Comparison of ENCODE assay signal across 8 mouse cellular contexts in the genomic region with DNA sequence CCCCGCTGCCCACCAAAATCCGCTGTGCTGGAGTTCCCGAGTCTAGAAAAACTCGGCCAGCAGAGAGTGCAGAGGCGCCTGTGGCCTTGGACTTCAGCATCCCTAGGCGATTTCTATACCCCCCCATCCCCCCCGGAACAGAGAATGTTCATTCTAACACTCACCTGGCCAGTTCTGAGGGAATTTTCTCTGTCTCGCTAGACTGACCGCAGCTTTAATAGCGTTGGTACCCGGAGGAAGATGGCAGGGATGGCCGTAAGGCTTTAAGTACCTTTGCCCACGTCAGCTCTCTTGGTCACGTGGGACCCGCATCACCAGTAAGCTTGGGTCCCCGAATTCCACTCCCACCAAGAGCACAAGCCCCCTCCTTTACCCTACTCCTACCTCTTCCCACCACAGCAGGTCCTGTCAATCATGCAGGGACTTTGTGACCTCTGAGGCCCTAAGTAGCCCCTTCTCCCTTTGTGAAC. TPM values are rescaled to one million over a fixed set of nuclear protein-coding genes. Genes with fewer than 3 reads are reported as not detected.
DNase-seq lines count a peak whose midpoint lies in the region; ATAC-seq and TF ChIP-seq lines count a peak whose summit lies in the region.

Gene Armcx2 (minus strand): TSS at position 467 of the 470 bp plus-strand sequence.

- peaks cover 3% of the 10 kb centered on the region for H3K27me3 ChIP-seq in erythroblast, embryonic 14.5 days (ENCODE audit: control insufficient read depth)
- H3K27me3 ChIP-seq in cerebellum, adult 2 months (ENCODE audit: control insufficient read depth, insufficient read depth, low read length): no peaks in the 10 kb centered on the region
- peaks cover 22% of the 10 kb centered on the region; the same call in 1 of the 2 replicates for H3K27me3 ChIP-seq in hindbrain, embryonic 13.5 days

- H3K4me3 ChIP-seq in erythroblast, embryonic 14.5 days (replicated peaks): peak within 1 kb of the TSS; percentile 57
- H3K4me3 ChIP-seq in cerebellum, adult 2 months (replicated peaks; ENCODE audit: insufficient read depth, low read depth, low read length): peak within 1 kb of the TSS; percentile 87
- peak within 1 kb of the TSS; percentile 61 for H3K4me3 ChIP-seq in hindbrain, embryonic 13.5 days

- H3K9ac ChIP-seq in hindbrain, embryonic 13.5 days: peak within 1 kb of the TSS; percentile 78

- H3K27ac ChIP-seq in cerebellum, adult 2 months (ENCODE audit: insufficient read depth, low read length): peak within 1 kb of the TSS; percentile 75
- peak within 1 kb of the TSS; percentile 93 for H3K27ac ChIP-seq in hindbrain, embryonic 13.5 days

- no peak for ATAC-seq in erythroblast, adult 5-6 weeks (replicated peaks; ENCODE audit: low FRiP score, poor library complexity, severe bottlenecking)
- ATAC-seq in hindbrain, embryonic 13.5 days (ENCODE audit: low FRiP score): peak; percentile 90

- 10% methylated on average over 16 of the region's 16 CpGs for WGBS in cerebellum, adult 2 months
- WGBS in hindbrain, embryonic 13.5 days: 9% methylated on average over 16 of the region's 16 CpGs

- H3K4me1 ChIP-seq in erythroblast, embryonic 14.5 days (ENCODE audit: control insufficient read depth): peaks cover 13% of the 10 kb centered on the region
- no peaks in the 10 kb centered on the region for H3K4me1 ChIP-seq in cerebellum, adult 2 months (ENCODE audit: control insufficient read depth, insufficient read depth, low read length)
- peaks cover 19% of the 10 kb centered on the region for H3K4me1 ChIP-seq in hindbrain, embryonic 13.5 days (replicated peaks)

- no peaks in the 10 kb centered on the region; the same call in 1 of the 2 replicates for H3K36me3 ChIP-seq in erythroblast, embryonic 14.5 days (ENCODE audit: control insufficient read depth)
- peaks cover 20% of the 10 kb centered on the region for H3K36me3 ChIP-seq in hindbrain, embryonic 13.5 days

- DNase-seq in cerebellum, adult 2 months: peak; percentile 67 to 75
- DNase-seq in frontal cortex, adult 2 months (ENCODE audit: extremely low spot score in 1 of 2, low spot score in 1 of 2): peak; percentile 30 to 66
- peak; percentile 44 to 46 for DNase-seq in layer of hippocampus, postnatal 36 days
- peak; percentile 37 for DNase-seq in lung, postnatal 14 days
- peak; percentile 74 for DNase-seq in retina, embryonic 14.5 days (ENCODE audit: low spot score)

- TF ChIP-seq POLR2A in cerebellum, adult 2 months (IDR thresholded peaks at IDR 0.05; ENCODE audit: borderline replicate concordance, insufficient read depth, low read length): peak; percentile 60; the same call in 1 of the 2 replicates

- H3K4me2 ChIP-seq in hindbrain, embryonic 13.5 days: peak within 1 kb of the TSS; percentile 59

- no peaks in the 10 kb centered on the region for H3K9me3 ChIP-seq in erythroblast, embryonic 14.5 days (ENCODE audit: control insufficient read depth, low read length)
- H3K9me3 ChIP-seq in hindbrain, embryonic 13.5 days: no peaks in the 10 kb centered on the region

- no peak for TF ChIP-seq CTCF in cerebellum, adult 2 months (IDR thresholded peaks at IDR 0.05; ENCODE audit: borderline replicate concordance, insufficient read depth, low read depth, low read length)

RNA-seq across cellular contexts. Expression of gene Armcx2, which starts in this region (rescaled TPM):
- 0.04 and 0.10 TPM in 2 replicates for polyA plus RNA-seq in erythroblast, embryonic 14.5 days (2012)
- 2.3 TPM in 2 replicates for total RNA-seq in erythroblast, adult 5-6 weeks (2015; ENCODE audit: low replicate concordance)
- 2.0 TPM in 1 of 2 replicates, not detected in the other for total RNA-seq in erythroblast, adult 5-6 weeks (2017; ENCODE audit: low replicate concordance)
- polyA plus RNA-seq in cerebellum, adult 2 months (2012; rRNA removed): 40.9 and 41.4 TPM in 2 replicates
- 45.7 and 54.3 TPM in 2 replicates for polyA plus RNA-seq in frontal cortex, adult 2 months (2012; rRNA removed)
- 93.7 and 98.9 TPM in 2 replicates for polyA plus RNA-seq in hindbrain, embryonic 13.5 days (2015; fragmentation: Nextera tagmentation; extraction: Ambion mirVana)
- 10 to 100 TPM; 78.9 to 89.0 TPM for total RNA-seq in layer of hippocampus, postnatal 36 days (2021)

Comparison
In these comparisons a context has a peak if more than half of its experiments do, and no peak if none do; other contexts are left out.
1. RNA of gene Armcx2 (total RNA-seq): 78.9 to 89.0 TPM in layer of hippocampus, postnatal 36 days; 2.0 to 2.3 TPM in erythroblast, adult 5-6 weeks; every median in the first group is over 10 times any median in the second.
2. RNA of gene Armcx2 (polyA plus RNA-seq): 93.7 to 98.9 TPM in hindbrain, embryonic 13.5 days, 45.7 to 54.3 TPM in frontal cortex, adult 2 months and 40.9 to 41.4 TPM in cerebellum, adult 2 months; 0.04 to 0.10 TPM in erythroblast, embryonic 14.5 days; every median in the first group is over 10 times any median in the second.
3. Peak in every context shown above with its lines, with median percentiles within 50 percentile points of each other: H3K4me3 ChIP-seq and DNase-seq.